Mouse (Mus musculus) embryonic facial prominence, embryonic 12.5 days (tissue): ENCODE results near the gene Syne2. TPM values are rescaled to one million over a fixed set of nuclear protein-coding genes. Genes with fewer than 3 reads are reported as not detected.

Experiments used
- ATAC-seq: fragments of 200-750 bp; cut with Nextera tagmentation; 2 replicates; pipeline ENCODE4 v1.8.0; 2017; ENCODE audit not compliant: insufficient number of reproducible peaks, insufficient read depth, low FRiP score, low TSS enrichment
- H3K27ac ChIP-seq: fragments of 300-500 bp; sonication (generic); 2 replicates; pipeline ENCODE4 v1.5.1; 2016; ENCODE audit warnings: mild to moderate bottlenecking
- H3K27me3 ChIP-seq: fragments of 300-500 bp; sonication (generic); 2 replicates; pipeline ENCODE4 v1.6.1; 2016; ENCODE audit warnings: mild to moderate bottlenecking, moderate library complexity
- H3K36me3 ChIP-seq: fragments of 300-500 bp; sonication (generic); 2 replicates; pipeline ENCODE4 v1.6.1; 2016; ENCODE audit warnings: mild to moderate bottlenecking
- H3K4me1 ChIP-seq: fragments of 300-500 bp; sonication (generic); 2 replicates; pipeline ENCODE4 v1.6.1; 2016
- H3K4me2 ChIP-seq: fragments of 300-500 bp; sonication (generic); replicated peaks from 2 replicates; pipeline ENCODE4 v1.6.1; 2016; ENCODE audit warnings: mild to moderate bottlenecking, moderate library complexity
- H3K4me3 ChIP-seq: fragments of 300-500 bp; sonication (generic); 2 replicates; pipeline ENCODE4 v1.5.1; 2016; ENCODE audit warnings: mild to moderate bottlenecking
- H3K9ac ChIP-seq: fragments of 300-500 bp; sonication (generic); 2 replicates; pipeline ENCODE4 v1.6.1; 2016; ENCODE audit warnings: mild to moderate bottlenecking, moderate library complexity
- H3K9me3 ChIP-seq: fragments of 300-500 bp; sonication (generic); 2 replicates; pipeline ENCODE4 v1.6.1; 2016; ENCODE audit warnings: mild to moderate bottlenecking, moderate library complexity
- WGBS: fragments of 180-500 bp; shearing (Covaris S2); methylation state at CpG from one replicate; pipeline ENCODE4 v1.1.7; 2016; 5-methylcytosine and 5-hydroxymethylcytosine counted together
- polyA plus RNA-seq: library from polyadenylated mRNA; unstranded; fragments of >200 nt; fragmentation: Nextera tagmentation; extraction: Ambion mirVana; gene quantifications from 2 replicates; pipeline ENCODE4 v1.2.1, GENCODE M21; 2016

The Syne2 gene
- polyA plus RNA-seq, 1 experiment from 2014 or later, result 97.4 TPM

- no peak overlapping the region for H3K9ac ChIP-seq
- H3K27ac ChIP-seq, result no peak overlapping the region
- H3K27me3 ChIP-seq, result no peaks in the 10 kb centered on the region
- H3K4me2 ChIP-seq, result no peak overlapping the region
- no peaks in the 10 kb centered on the region for H3K9me3 ChIP-seq
- H3K4me1 ChIP-seq, result peaks cover 9% of the 10 kb centered on the region
- H3K4me3 ChIP-seq, result no peak overlapping the region
- no peaks in the 10 kb centered on the region for H3K36me3 ChIP-seq
- ATAC-seq, result no peak
- 75% methylated on average over 6 of the region's 6 CpGs for WGBS
Measured at GRCm38 (mm10) chr12:75814551-75814950, 3.4 kb upstream of the Syne2 start.

GRCm38 (mm10) chr12:75816981-75817856, 715 bp upstream of the Syne2 start:
- no peak overlapping the region for H3K27ac ChIP-seq
- H3K9me3 ChIP-seq, result no peaks in the 10 kb centered on the region
- peak overlapping the region; percentile 90; the same call in 1 of the 2 replicates for H3K9ac ChIP-seq
- peaks cover 20% of the 10 kb centered on the region for H3K4me1 ChIP-seq
- no peaks in the 10 kb centered on the region for H3K27me3 ChIP-seq
- no peaks in the 10 kb centered on the region for H3K36me3 ChIP-seq
- H3K4me3 ChIP-seq, result peak overlapping the region; percentile 86
- H3K4me2 ChIP-seq, result peak overlapping the region; percentile 84
- no peak for ATAC-seq
- WGBS, result 13% methylated on average over 25 of the region's 25 CpGs

- Histone ChIP-seq H3K36me3 (no peaks in the 10 kb centered on the region), H3K4me3 (peak overlapping the region; percentile 86), H3K4me1 (peaks cover 24% of the 10 kb centered on the region), H3K9ac (peak overlapping the region; percentile 90), H3K9me3 (no peaks in the 10 kb centered on the region), H3K27ac (peak overlapping the region; percentile 78), H3K27me3 (no peaks in the 10 kb centered on the region), H3K4me2 (peak overlapping the region; percentile 84)
- ATAC-seq, result peak; percentile 73
- WGBS, result under 1% methylated on average over 91 of the region's 93 CpGs
Measured at GRCm38 (mm10) chr12:75818453-75819434, 810 bp downstream of the Syne2 start.

GRCm38 (mm10) chr12:75819481-75819880, 1.5 kb downstream of the Syne2 start:
- 16% methylated on average over 11 of the region's 11 CpGs for WGBS
- peak overlapping the region; percentile 84 for H3K4me2 ChIP-seq
- no peak for ATAC-seq
- no peak overlapping the region for H3K27ac ChIP-seq
- no peaks in the 10 kb centered on the region for H3K27me3 ChIP-seq
- no peaks in the 10 kb centered on the region for H3K36me3 ChIP-seq
- H3K9me3 ChIP-seq, result no peaks in the 10 kb centered on the region
- H3K4me3 ChIP-seq, result peak overlapping the region; percentile 86
- peaks cover 24% of the 10 kb centered on the region for H3K4me1 ChIP-seq
- peak overlapping the region; percentile 90; the same call in 1 of the 2 replicates for H3K9ac ChIP-seq

- Histone ChIP-seq H3K4me1 (peaks cover 24% of the 10 kb centered on the region), H3K27ac (no peak overlapping the region), H3K27me3 (no peaks in the 10 kb centered on the region), H3K36me3 (no peaks in the 10 kb centered on the region), H3K4me3 (no peak overlapping the region), H3K9ac (no peak overlapping the region), H3K4me2 (peak overlapping the region; percentile 84; the same call in 1 of the 2 replicates), H3K9me3 (no peaks in the 10 kb centered on the region)
- 79% methylated on average over 7 of the region's 7 CpGs for WGBS
- no peak for ATAC-seq
Measured at GRCm38 (mm10) chr12:75820216-75820615, 2.3 kb downstream of the Syne2 start.

- Histone ChIP-seq H3K27me3 (no peaks in the 10 kb centered on the region), H3K4me2 (0 out of 2 replicates have a peak overlapping the region, but pooled peaks have one; percentile 6), H3K9ac (no peak overlapping the region), H3K9me3 (no peaks in the 10 kb centered on the region), H3K4me1 (peaks cover 33% of the 10 kb centered on the region), H3K27ac (no peak overlapping the region), H3K4me3 (no peak overlapping the region), H3K36me3 (no peaks in the 10 kb centered on the region)
- no peak for ATAC-seq
- WGBS, result 25% methylated on average over 6 of the region's 6 CpGs
Measured at GRCm38 (mm10) chr12:75822122-75822521, 4.2 kb downstream of the Syne2 start.

GRCm38 (mm10) chr12:75823475-75823874, 5.5 kb downstream of the Syne2 start:
- WGBS, result 91% methylated on average over 6 of the region's 6 CpGs
- ATAC-seq, result no peak
- H3K4me1 ChIP-seq, result peaks cover 39% of the 10 kb centered on the region

GRCm38 (mm10) chr12:75825458-75825857, 7.5 kb downstream of the Syne2 start:
- Histone ChIP-seq H3K27ac (no peak overlapping the region), H3K4me1 (peaks cover 39% of the 10 kb centered on the region; the same call in 1 of the 2 replicates), H3K9ac (no peak overlapping the region), H3K4me2 (no peak overlapping the region), H3K9me3 (no peaks in the 10 kb centered on the region), H3K36me3 (no peaks in the 10 kb centered on the region), H3K4me3 (no peak overlapping the region), H3K27me3 (no peaks in the 10 kb centered on the region; the same call in 1 of the 2 replicates)
- no peak for ATAC-seq
- WGBS, result 82% methylated on average over 7 of the region's 7 CpGs

More at GRCm38 (mm10) chr12:75823475-75823874, 5.5 kb downstream of the Syne2 start:
- Histone ChIP-seq H3K9ac (no peak overlapping the region), H3K36me3 (no peaks in the 10 kb centered on the region), H3K4me3 (no peak overlapping the region), H3K27ac (no peak overlapping the region), H3K4me2 (no peak overlapping the region), H3K9me3 (no peaks in the 10 kb centered on the region), H3K27me3 (no peaks in the 10 kb centered on the region; the same call in 1 of the 2 replicates)

GRCm38 (mm10) chr12:75826699-75827353, 8.9 kb downstream of the Syne2 start:
- WGBS, result 39% methylated on average over 10 of the region's 10 CpGs
- no peak overlapping the region for H3K4me3 ChIP-seq

GRCm38 (mm10) chr12:75827751-75828150, 9.8 kb downstream of the Syne2 start:
- H3K9me3 ChIP-seq, result no peaks in the 10 kb centered on the region

More at GRCm38 (mm10) chr12:75826699-75827353, 8.9 kb downstream of the Syne2 start:
- H3K9me3 ChIP-seq, result no peaks in the 10 kb centered on the region
- H3K4me2 ChIP-seq, result no peak overlapping the region
- no peak for ATAC-seq
- H3K9ac ChIP-seq, result no peak overlapping the region
- no peaks in the 10 kb centered on the region for H3K36me3 ChIP-seq
- H3K27me3 ChIP-seq, result no peaks in the 10 kb centered on the region; the same call in 1 of the 2 replicates
- H3K27ac ChIP-seq, result no peak overlapping the region
- peaks cover 34% of the 10 kb centered on the region; the same call in 1 of the 2 replicates for H3K4me1 ChIP-seq

GRCm38 (mm10) chr12:75829616-75830015, 11.7 kb downstream of the Syne2 start:
- H3K9me3 ChIP-seq, result no peaks in the 10 kb centered on the region

More at GRCm38 (mm10) chr12:75827751-75828150, 9.8 kb downstream of the Syne2 start:
- ATAC-seq, result no peak
- Histone ChIP-seq H3K4me1 (peaks cover 29% of the 10 kb centered on the region; the same call in 1 of the 2 replicates), H3K27me3 (no peaks in the 10 kb centered on the region; the same call in 1 of the 2 replicates), H3K4me2 (no peak overlapping the region), H3K27ac (no peak overlapping the region), H3K36me3 (no peaks in the 10 kb centered on the region), H3K9ac (no peak overlapping the region), H3K4me3 (no peak overlapping the region)
- 77% methylated on average over 15 of the region's 15 CpGs for WGBS

More at GRCm38 (mm10) chr12:75829616-75830015, 11.7 kb downstream of the Syne2 start:
- WGBS, result 66% methylated on average over 5 of the region's 5 CpGs
- H3K27ac ChIP-seq, result no peak overlapping the region
- H3K36me3 ChIP-seq, result no peaks in the 10 kb centered on the region
- H3K4me3 ChIP-seq, result no peak overlapping the region
- ATAC-seq, result no peak
- H3K4me2 ChIP-seq, result no peak overlapping the region
- H3K4me1 ChIP-seq, result peaks cover 47% of the 10 kb centered on the region
- H3K9ac ChIP-seq, result no peak overlapping the region
- H3K27me3 ChIP-seq, result no peaks in the 10 kb centered on the region; the same call in 1 of the 2 replicates
